Mouse (Mus musculus): ENCODE measurements at regions not wholly inside any gene's neighbourhood (a gene's known extent, or its start where the extent isn't known, plus 50 kb on each side); places are given as distances from the start of the nearest gene placed in this dataset.

DNA sequence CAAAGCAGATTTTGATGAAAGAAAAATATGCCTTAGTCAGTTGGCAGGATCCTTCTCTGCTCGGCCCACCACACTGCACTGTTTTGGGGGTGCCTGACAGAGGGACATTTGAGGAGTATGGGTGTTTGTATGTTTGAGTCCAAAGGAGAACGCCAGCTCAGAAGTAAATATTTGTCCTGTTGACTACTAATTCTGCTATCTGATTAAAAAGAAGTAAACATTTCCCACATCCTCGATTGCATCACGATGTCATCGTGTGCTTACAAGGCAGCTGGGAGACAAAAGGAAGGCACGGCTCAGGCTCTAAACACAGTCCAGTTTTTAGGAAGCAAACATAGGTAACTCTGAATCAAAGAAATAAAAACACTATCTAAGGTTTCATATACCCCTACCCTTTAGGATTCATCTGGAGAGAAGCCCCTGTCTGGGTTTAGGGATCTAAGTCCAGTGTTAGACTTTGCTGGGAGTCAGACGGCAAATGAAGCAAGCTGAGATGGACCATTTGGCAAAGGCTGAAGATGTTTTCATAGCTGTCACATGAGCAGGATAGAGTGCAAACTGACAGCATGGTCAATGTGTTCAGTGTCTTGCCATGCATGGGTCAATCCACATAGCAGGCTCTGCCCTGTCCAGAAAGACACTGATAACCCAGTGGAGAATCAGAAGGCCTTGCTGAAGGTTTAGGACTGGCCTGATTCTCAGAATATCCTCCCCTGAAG, 73.7 kb upstream of the Ralgps2 start:
- Histone ChIP-seq H3K9ac (replicated peaks) (no peak overlapping the region), H3K27ac (no peak overlapping the region), H3K4me1 (replicated peaks; ENCODE audit: control insufficient read depth in 2 of 2, insufficient read depth in 2 of 2, low read length in 1 of 2) (peaks cover 0 to 16% of the 10 kb centered on the region in 2 experiments; a peak in 2 of 4 replicates), H3K9me3 (ENCODE audit: control insufficient read depth, low read length) (no peaks in the 10 kb centered on the region), H3K27me3 (ENCODE audit: control insufficient read depth, insufficient read depth, low read length) (no peaks in the 10 kb centered on the region), H3K4me3 (ENCODE audit: insufficient read depth in 1 of 2, low read depth in 2 of 2, low read length in 2 of 2) (no peak overlapping the region), H3K4me2 (ENCODE audit: low read depth) (no peak overlapping the region), H3K36me3 (replicated peaks; ENCODE audit: control insufficient read depth, insufficient read depth, low read depth) (no peaks in the 10 kb centered on the region)
- no peak for TF ChIP-seq CTCF (IDR thresholded peaks at IDR 0.05; ENCODE audit: low read depth)
- TF ChIP-seq EP300 (IDR thresholded peaks at IDR 0.05; ENCODE audit: low read depth), result no peak
- DNase-seq (ENCODE audit: low read depth in 3 of 3, low spot score in 3 of 3), result no peak
- ATAC-seq (ENCODE audit: insufficient read depth), result no peak
- 51% methylated on average over 7 of the region's 7 CpGs for WGBS (ENCODE audit: insufficient replicate concordance)

GRCm38 (mm10) chr1:157011226-157011625, 71.8 kb upstream of the Ralgps2 start:
- Histone ChIP-seq H3K4me3 (ENCODE audit: insufficient read depth in 1 of 2, low read depth in 2 of 2, low read length in 2 of 2) (no peak overlapping the region), H3K9me3 (ENCODE audit: control insufficient read depth, low read length) (no peaks in the 10 kb centered on the region), H3K36me3 (replicated peaks; ENCODE audit: control insufficient read depth, insufficient read depth, low read depth) (no peaks in the 10 kb centered on the region), H3K4me1 (replicated peaks; ENCODE audit: control insufficient read depth in 2 of 2, insufficient read depth in 2 of 2, low read length in 1 of 2) (peaks cover 0 to 15% of the 10 kb centered on the region in 2 experiments; a peak in 2 of 4 replicates), H3K9ac (replicated peaks) (no peak overlapping the region), H3K27ac (no peak overlapping the region), H3K4me2 (ENCODE audit: low read depth) (no peak overlapping the region), H3K27me3 (ENCODE audit: control insufficient read depth, insufficient read depth, low read length) (no peaks in the 10 kb centered on the region)
- ATAC-seq (ENCODE audit: insufficient read depth), result no peak
- WGBS (ENCODE audit: insufficient replicate concordance), result 63% methylated on average over 6 of the region's 6 CpGs
- no peak for DNase-seq (ENCODE audit: low read depth in 3 of 3, low spot score in 3 of 3)
- TF ChIP-seq EP300 (IDR thresholded peaks at IDR 0.05; ENCODE audit: low read depth), result no peak
- TF ChIP-seq CTCF (IDR thresholded peaks at IDR 0.05; ENCODE audit: low read depth), result no peak

DNA sequence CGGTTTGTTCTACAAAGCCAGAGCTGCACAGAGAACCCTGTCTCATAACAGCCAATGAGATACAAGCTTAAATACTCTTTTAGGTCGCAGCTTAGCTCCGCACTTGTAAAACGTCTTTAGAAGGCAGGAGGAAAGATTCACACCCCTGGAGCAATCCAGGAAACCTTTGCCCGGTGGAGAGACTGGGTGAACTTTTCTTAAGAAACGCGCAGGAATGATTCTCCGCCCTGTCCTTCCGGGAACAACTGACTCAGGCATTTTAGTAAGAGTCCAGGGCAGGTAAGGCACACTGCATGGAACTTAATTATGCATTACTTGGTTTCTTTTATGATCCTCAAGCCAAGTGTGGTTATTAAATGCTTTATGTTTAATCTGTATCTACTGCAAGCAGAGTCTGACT, 70.0 kb upstream of the Ralgps2 start:
- TF ChIP-seq CTCF (IDR thresholded peaks at IDR 0.05; ENCODE audit: low read depth), result no peak
- TF ChIP-seq EP300 (IDR thresholded peaks at IDR 0.05; ENCODE audit: low read depth), result no peak
- Histone ChIP-seq H3K4me1 (replicated peaks; ENCODE audit: control insufficient read depth in 2 of 2, insufficient read depth in 2 of 2, low read length in 1 of 2) (peaks cover 0 to 15% of the 10 kb centered on the region in 2 experiments; a peak in 2 of 4 replicates), H3K36me3 (replicated peaks; ENCODE audit: control insufficient read depth, insufficient read depth, low read depth) (no peaks in the 10 kb centered on the region), H3K9me3 (ENCODE audit: control insufficient read depth, low read length) (no peaks in the 10 kb centered on the region), H3K9ac (replicated peaks) (no peak overlapping the region), H3K4me2 (ENCODE audit: low read depth) (no peak overlapping the region), H3K27ac (no peak overlapping the region), H3K4me3 (ENCODE audit: insufficient read depth in 1 of 2, low read depth in 2 of 2, low read length in 2 of 2) (no peak overlapping the region), H3K27me3 (ENCODE audit: control insufficient read depth, insufficient read depth, low read length) (no peaks in the 10 kb centered on the region)
- WGBS (ENCODE audit: insufficient replicate concordance), result 68% methylated on average over 9 of the region's 9 CpGs
- ATAC-seq (ENCODE audit: insufficient read depth), result no peak
- no peak for DNase-seq (ENCODE audit: low read depth in 3 of 3, low spot score in 3 of 3)

GRCm38 (mm10) chr1:157007891-157008730, 68.7 kb upstream of the Ralgps2 start:
- Histone ChIP-seq H3K4me2 (ENCODE audit: low read depth) (no peak overlapping the region), H3K27me3 (ENCODE audit: control insufficient read depth, insufficient read depth, low read length) (no peaks in the 10 kb centered on the region), H3K4me3 (ENCODE audit: insufficient read depth in 1 of 2, low read depth in 2 of 2, low read length in 2 of 2) (no peak overlapping the region), H3K9me3 (ENCODE audit: control insufficient read depth, low read length) (no peaks in the 10 kb centered on the region), H3K9ac (replicated peaks) (no peak overlapping the region), H3K27ac (no peak overlapping the region), H3K4me1 (replicated peaks; ENCODE audit: control insufficient read depth in 2 of 2, insufficient read depth in 2 of 2, low read length in 1 of 2) (peaks cover 0 to 7% of the 10 kb centered on the region in 2 experiments; a peak in 1 of 4 replicates), H3K36me3 (replicated peaks; ENCODE audit: control insufficient read depth, insufficient read depth, low read depth) (no peaks in the 10 kb centered on the region)
- DNase-seq (ENCODE audit: low read depth in 3 of 3, low spot score in 3 of 3) (no peak), ATAC-seq (ENCODE audit: insufficient read depth) (no peak)
- 42% methylated on average over 4 of the region's 4 CpGs for WGBS (ENCODE audit: insufficient replicate concordance)
- no peak for TF ChIP-seq EP300 (IDR thresholded peaks at IDR 0.05; ENCODE audit: low read depth)
